Mouse (Mus musculus) bone marrow macrophage, adult 2 months (primary cell): Measurements from ENCODE around the gene Kdm2a. TPM values are rescaled to one million over a fixed set of nuclear protein-coding genes. Genes with fewer than 3 reads are reported as not detected.

Experiments
- H3K27ac ChIP-seq: 2 replicates; pipeline ENCODE4 v1.5.1; 2012; ENCODE audit warnings: low read depth, low read length; ENCODE audit not compliant: insufficient read depth
- H3K4me1 ChIP-seq: 2 replicates; pipeline ENCODE4 v1.6.1; 2012; ENCODE audit warnings: low read length; ENCODE audit not compliant: control insufficient read depth, insufficient read depth
- H3K4me3 ChIP-seq: 2 replicates; pipeline ENCODE4 v1.5.1; 2012; ENCODE audit warnings: mild to moderate bottlenecking, low read length, moderate library complexity; ENCODE audit not compliant: insufficient read depth
- CTCF ChIP-seq: IDR thresholded peaks from 2 replicates; pipeline ENCODE4 v1.5.1; 2012; ENCODE audit warnings: low read depth, mild to moderate bottlenecking, low read length, moderate library complexity
- POLR2A ChIP-seq: IDR thresholded peaks from 2 replicates; pipeline ENCODE4 v1.6.1; 2012; ENCODE audit warnings: mild to moderate bottlenecking, low read depth, low read length, borderline replicate concordance
- polyA plus RNA-seq: library from polyadenylated mRNA; stranded (reverse); fragments of >200 nt; gene quantifications from 2 replicates; pipeline ENCODE4 v1.2.4, GENCODE M21; 2012; ENCODE audit not compliant: missing spikeins, insufficient read depth, insufficient read length

The Kdm2a gene
- polyA plus RNA-seq, 1 experiment, result 84.4 TPM

GRCm38 (mm10) chr19:4332653-4333052 lies 65.4 kb downstream of the Kdm2a start:
- H3K4me3 ChIP-seq, result peak overlapping the region; percentile 68
- H3K27ac ChIP-seq, result peak overlapping the region; percentile 79
- TF ChIP-seq CTCF (no peak), POLR2A (no peak)

DNA sequence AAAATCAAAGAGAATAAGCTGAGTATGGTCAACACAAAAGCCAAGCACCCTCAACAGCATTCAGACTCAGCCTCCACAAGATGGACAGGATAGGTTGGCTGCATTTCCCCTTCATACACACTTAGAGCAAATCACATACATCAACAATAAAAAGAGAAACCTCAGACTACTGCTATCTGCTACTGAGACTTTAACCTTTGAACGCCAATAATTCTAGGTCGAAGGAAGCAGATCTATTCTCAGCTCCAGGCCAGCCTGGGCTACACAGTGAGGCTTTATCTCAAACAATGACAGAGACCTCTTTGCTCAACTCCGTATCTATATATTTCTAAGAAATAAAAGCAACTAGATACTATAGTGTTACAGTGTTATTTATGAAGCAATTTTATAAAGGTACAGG lies 66.8 kb downstream of the Kdm2a start:
- H3K27ac ChIP-seq, result no peak overlapping the region
- no peak overlapping the region; the same call in 1 of the 2 replicates for H3K4me3 ChIP-seq
- H3K4me1 ChIP-seq, result peaks cover 20% of the 10 kb centered on the region
- no peak for TF ChIP-seq CTCF
- TF ChIP-seq POLR2A, result no peak

More at GRCm38 (mm10) chr19:4332653-4333052, 65.4 kb downstream of the Kdm2a start:
- H3K4me1 ChIP-seq, result peaks cover 20% of the 10 kb centered on the region

DNA sequence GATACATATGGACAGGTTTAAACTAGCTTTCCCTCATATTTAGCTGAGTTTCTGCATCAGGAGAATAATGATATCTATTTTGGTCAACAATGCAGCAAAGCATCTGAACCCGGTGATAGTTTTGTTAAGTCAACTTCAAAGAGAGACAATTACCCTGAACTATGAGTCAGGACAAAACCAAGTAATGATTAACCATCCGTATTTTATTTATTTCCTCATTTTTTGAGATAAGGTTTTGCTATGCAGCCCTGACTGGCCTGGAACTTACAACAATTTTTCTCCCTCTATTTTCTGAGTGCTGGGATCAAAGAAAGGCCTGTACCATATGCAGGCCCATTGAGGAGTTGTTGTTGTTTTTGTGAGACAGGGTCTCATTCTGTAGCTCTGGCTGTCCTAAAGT lies 67.5 kb downstream of the Kdm2a start:
- Histone ChIP-seq H3K4me1 (peaks cover 20% of the 10 kb centered on the region), H3K4me3 (no peak overlapping the region), H3K27ac (no peak overlapping the region)
- no peak for TF ChIP-seq POLR2A
- TF ChIP-seq CTCF, result no peak

GRCm38 (mm10) chr19:4328737-4329304 lies 69.3 kb downstream of the Kdm2a start:
- peaks cover 12% of the 10 kb centered on the region for H3K4me1 ChIP-seq

DNA sequence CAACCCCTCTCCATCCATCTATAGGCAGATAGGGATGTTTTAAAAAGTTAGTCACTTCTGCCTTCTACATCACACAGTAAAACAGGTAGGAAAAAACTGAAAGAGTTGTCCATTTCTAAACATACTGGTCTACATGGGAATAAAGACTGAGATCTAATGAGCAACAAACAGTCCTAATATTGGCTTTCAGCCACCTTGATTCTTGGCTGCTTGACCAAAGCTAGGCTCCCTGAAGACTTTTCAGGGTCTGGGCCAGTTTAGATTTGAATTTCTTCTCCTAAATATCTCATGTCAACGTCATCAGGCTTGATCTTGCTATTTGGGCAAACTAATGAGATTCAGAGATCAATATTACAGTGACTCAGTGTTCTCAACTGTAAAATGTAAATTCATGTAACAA lies 71.2 kb downstream of the Kdm2a start:
- no peak for TF ChIP-seq POLR2A
- no peak for TF ChIP-seq CTCF

More at GRCm38 (mm10) chr19:4328737-4329304, 69.3 kb downstream of the Kdm2a start:
- no peak for TF ChIP-seq CTCF
- no peak for TF ChIP-seq POLR2A
- H3K27ac ChIP-seq, result no peak overlapping the region
- no peak overlapping the region for H3K4me3 ChIP-seq

GRCm38 (mm10) chr19:4326106-4326505 lies 72.0 kb downstream of the Kdm2a start:
- TF ChIP-seq CTCF (no peak), POLR2A (no peak)
- peaks cover 10% of the 10 kb centered on the region for H3K4me1 ChIP-seq
- H3K27ac ChIP-seq, result no peak overlapping the region
- H3K4me3 ChIP-seq, result no peak overlapping the region

More for the DNA sequence above, 71.2 kb downstream of the Kdm2a start:
- no peak overlapping the region for H3K4me3 ChIP-seq
- H3K4me1 ChIP-seq, result peaks cover 13% of the 10 kb centered on the region
- H3K27ac ChIP-seq, result no peak overlapping the region

DNA sequence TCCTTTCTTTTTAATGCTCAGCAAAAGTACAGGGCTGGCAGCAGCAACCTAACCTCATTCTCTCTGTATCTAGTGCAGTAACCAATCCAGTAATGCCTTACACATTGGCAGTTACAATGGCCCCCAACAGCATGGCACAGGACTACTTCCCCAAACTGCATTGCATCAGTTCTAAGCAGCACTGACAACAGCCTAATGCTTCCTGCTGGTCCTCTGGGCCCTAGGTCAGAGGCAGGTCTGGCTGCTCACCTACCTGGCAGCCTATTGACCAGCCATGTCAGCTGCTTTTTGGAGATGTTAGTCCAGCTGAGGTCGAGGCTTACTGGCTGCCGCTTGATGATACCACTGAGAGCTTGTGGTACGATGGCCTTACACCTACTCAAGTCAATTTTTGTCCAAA lies 76.0 kb downstream of the Kdm2a start:
- TF ChIP-seq POLR2A, result no peak
- no peak for TF ChIP-seq CTCF
- Histone ChIP-seq H3K4me3 (no peak overlapping the region), H3K4me1 (peaks cover 5% of the 10 kb centered on the region), H3K27ac (no peak overlapping the region)

GRCm38 (mm10) chr19:4321622-4322021 lies 76.5 kb downstream of the Kdm2a start:
- peaks cover 5% of the 10 kb centered on the region for H3K4me1 ChIP-seq
- H3K4me3 ChIP-seq, result no peak overlapping the region
- no peak overlapping the region for H3K27ac ChIP-seq
- TF ChIP-seq POLR2A (no peak), CTCF (no peak)

DNA sequence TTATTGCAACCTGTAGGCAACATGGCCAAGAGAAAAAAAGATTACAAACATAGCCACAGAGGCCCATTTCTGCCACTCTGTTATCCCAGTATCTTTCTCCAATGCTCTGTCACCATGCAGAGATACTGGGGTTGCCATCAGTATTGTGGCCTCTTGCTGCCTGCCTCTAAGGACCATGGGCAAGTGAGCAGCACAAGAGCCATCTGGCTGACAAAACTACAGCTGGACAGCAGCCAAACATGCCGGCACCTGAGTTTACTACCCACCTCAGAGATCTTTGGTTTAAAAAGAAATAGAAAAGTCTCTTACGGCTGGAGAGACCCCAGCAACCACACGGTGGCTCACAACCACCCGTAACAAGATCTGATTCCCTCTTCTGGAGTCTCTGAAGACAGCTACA lies 78.8 kb downstream of the Kdm2a start:
- TF ChIP-seq POLR2A (no peak), CTCF (no peak)
- H3K4me3 ChIP-seq, result no peak overlapping the region
- H3K27ac ChIP-seq, result no peak overlapping the region
- peaks cover 10% of the 10 kb centered on the region for H3K4me1 ChIP-seq

- TF ChIP-seq POLR2A (no peak), CTCF (no peak)
- H3K27ac ChIP-seq, result no peak overlapping the region
Measured at GRCm38 (mm10) chr19:4317181-4317580, 80.9 kb downstream of the Kdm2a start.

More at GRCm38 (mm10) chr19:4317181-4317580, 80.9 kb downstream of the Kdm2a start:
- Histone ChIP-seq H3K4me3 (no peak overlapping the region), H3K4me1 (peaks cover 10% of the 10 kb centered on the region)
